Comparison of ENCODE assay signal across 8 mouse cellular contexts in the genomic region with DNA sequence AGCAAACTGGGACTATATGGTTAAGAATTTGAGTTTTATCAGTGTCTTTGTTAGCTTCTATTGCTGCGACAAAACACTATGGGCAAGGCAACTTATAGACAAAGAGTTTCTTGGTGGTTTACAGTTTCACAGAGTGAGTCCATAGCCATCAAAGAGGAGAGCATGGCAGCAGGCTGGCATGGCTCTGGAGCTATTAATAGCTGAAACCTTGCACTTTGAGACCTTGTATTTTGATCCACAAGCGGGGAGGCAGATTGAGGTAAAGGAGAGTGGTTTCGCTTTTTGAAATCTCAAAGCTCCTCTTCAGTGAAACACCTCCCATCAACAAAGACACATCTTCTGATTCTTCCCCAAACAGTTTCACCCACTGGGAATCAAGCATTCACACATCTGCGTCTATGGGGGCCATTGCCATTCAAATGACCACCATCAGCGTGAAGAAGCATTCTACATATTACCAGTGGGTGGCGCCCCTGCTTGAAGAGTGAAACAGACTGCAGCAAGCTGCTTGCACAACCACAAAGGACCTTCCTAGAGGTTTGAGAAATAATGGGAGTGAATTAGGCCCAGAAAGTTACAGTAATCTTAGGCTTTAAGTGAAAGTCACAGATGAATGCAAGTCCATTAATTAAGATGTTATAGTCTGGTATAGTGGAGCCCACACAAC. TPM values are rescaled to one million over a fixed set of nuclear protein-coding genes. Genes with fewer than 3 reads are reported as not detected.
DNase-seq lines count a peak whose midpoint lies in the region; ATAC-seq and TF ChIP-seq lines count a peak whose summit lies in the region.

No protein-coding gene starts in this region.

- no peak overlapping the region for H3K4me3 ChIP-seq in forebrain, embryonic 10.5 days
- H3K4me3 ChIP-seq in forebrain, embryonic 12.5 days (replicated peaks) = no peak overlapping the region
- no peak overlapping the region for H3K4me3 ChIP-seq in intestine, postnatal 0 days (ENCODE audit: low read depth, low read length)

- DNase-seq in forebrain, embryonic 10.5 days (ENCODE audit: extremely low spot score, low spot score) = peak; percentile 60
- peak; percentile 47 for DNase-seq in right cerebral cortex, postnatal 4 days
- no peak for DNase-seq in right cerebral cortex, adult 18-20 months
- DNase-seq in embryo, embryonic 11 days = peak; percentile 75

- no peak for ATAC-seq in forebrain, embryonic 12.5 days (ENCODE audit: low FRiP score)
- ATAC-seq in intestine, postnatal 0 days = peak; percentile 53; the same call in 1 of the 2 replicates
- peak; percentile 92 for ATAC-seq in megakaryocyte progenitor cell, adult 5-6 weeks (replicated peaks; ENCODE audit: poor library complexity)
- ATAC-seq in activated CD4-positive, CD25-positive, alpha-beta regulatory T cell, adult 4 months = no peak

- no peaks in the 10 kb centered on the region for H3K27me3 ChIP-seq in forebrain, embryonic 10.5 days (ENCODE audit: poor library complexity, severe bottlenecking)
- no peaks in the 10 kb centered on the region for H3K27me3 ChIP-seq in forebrain, embryonic 12.5 days
- H3K27me3 ChIP-seq in intestine, postnatal 0 days (replicated peaks; ENCODE audit: control insufficient read depth, insufficient read depth, low read length) = no peaks in the 10 kb centered on the region

- TF ChIP-seq CTCF in intestine, postnatal 0 days (IDR thresholded peaks at IDR 0.05; ENCODE audit: low read depth) = peak; percentile 90

- H3K27ac ChIP-seq in forebrain, embryonic 10.5 days = no peak overlapping the region
- H3K27ac ChIP-seq in forebrain, embryonic 12.5 days = no peak overlapping the region
- H3K27ac ChIP-seq in intestine, postnatal 0 days (ENCODE audit: low read depth, low read length) = no peak overlapping the region

- 49% methylated on average over 6 of the region's 6 CpGs for WGBS in forebrain, embryonic 10.5 days
- WGBS in forebrain, embryonic 12.5 days = 44% methylated on average over 6 of the region's 6 CpGs
- WGBS in intestine, postnatal 0 days = 55% methylated on average over 6 of the region's 6 CpGs

- no peak overlapping the region for H3K9ac ChIP-seq in forebrain, embryonic 12.5 days
- H3K9ac ChIP-seq in intestine, postnatal 0 days (ENCODE audit: low read depth, low read length) = no peak overlapping the region

- H3K36me3 ChIP-seq in forebrain, embryonic 10.5 days (replicated peaks) = no peaks in the 10 kb centered on the region
- H3K36me3 ChIP-seq in forebrain, embryonic 12.5 days (replicated peaks) = no peaks in the 10 kb centered on the region
- no peaks in the 10 kb centered on the region for H3K36me3 ChIP-seq in intestine, postnatal 0 days (ENCODE audit: control insufficient read depth, insufficient read depth)

- no peaks in the 10 kb centered on the region for H3K4me1 ChIP-seq in forebrain, embryonic 10.5 days
- H3K4me1 ChIP-seq in forebrain, embryonic 12.5 days = no peaks in the 10 kb centered on the region
- H3K4me1 ChIP-seq in intestine, postnatal 0 days (replicated peaks; ENCODE audit: control insufficient read depth, insufficient read depth, low read length) = no peaks in the 10 kb centered on the region

- no peak overlapping the region for H3K4me2 ChIP-seq in forebrain, embryonic 12.5 days
- no peak overlapping the region for H3K4me2 ChIP-seq in intestine, postnatal 0 days (replicated peaks; ENCODE audit: low read depth)

- no peaks in the 10 kb centered on the region for H3K9me3 ChIP-seq in forebrain, embryonic 10.5 days
- H3K9me3 ChIP-seq in forebrain, embryonic 12.5 days = no peaks in the 10 kb centered on the region
- no peaks in the 10 kb centered on the region for H3K9me3 ChIP-seq in intestine, postnatal 0 days (ENCODE audit: control insufficient read depth)

RNA-seq across cellular contexts. Expression of gene Ranbp6, which starts 11.4 kb away (rescaled TPM):
- polyA plus RNA-seq in forebrain, embryonic 10.5 days (2016; fragmentation: Nextera tagmentation; extraction: Ambion mirVana) = 23.2 and 23.4 TPM in 2 replicates
- polyA plus RNA-seq in forebrain, embryonic 12.5 days (2016; fragmentation: Nextera tagmentation; extraction: Ambion mirVana) = 38.2 and 40.7 TPM in 2 replicates
- 6.5 and 6.6 TPM in 2 replicates for polyA plus RNA-seq in intestine, postnatal 0 days (2015; fragmentation: Nextera tagmentation; extraction: Ambion mirVana)
- 10.9 and 11.7 TPM in 2 replicates for total RNA-seq in megakaryocyte progenitor cell, adult 5-6 weeks (2015)
- total RNA-seq in megakaryocyte progenitor cell, adult 5-6 weeks (2017) = 18.8 and 23.4 TPM in 2 replicates
- 1 to 10 TPM; 8.4 to 8.7 TPM for polyA plus RNA-seq in activated CD4-positive, CD25-positive, alpha-beta regulatory T cell, adult 4 months (2017; shearing (Covaris generic))

RNA-seq across cellular contexts. Expression of gene 9930021J03Rik, which starts 18.4 kb away (rescaled TPM):
- polyA plus RNA-seq in forebrain, embryonic 10.5 days (2016; fragmentation: Nextera tagmentation; extraction: Ambion mirVana) = 4.0 and 4.2 TPM in 2 replicates
- 7.7 and 8.2 TPM in 2 replicates for polyA plus RNA-seq in forebrain, embryonic 12.5 days (2016; fragmentation: Nextera tagmentation; extraction: Ambion mirVana)
- 3.4 and 4.1 TPM in 2 replicates for polyA plus RNA-seq in intestine, postnatal 0 days (2015; fragmentation: Nextera tagmentation; extraction: Ambion mirVana)
- total RNA-seq in megakaryocyte progenitor cell, adult 5-6 weeks (2015) = 34.2 and 45.2 TPM in 2 replicates
- 12.2 and 13.1 TPM in 2 replicates for total RNA-seq in megakaryocyte progenitor cell, adult 5-6 weeks (2017)
- polyA plus RNA-seq in activated CD4-positive, CD25-positive, alpha-beta regulatory T cell, adult 4 months (2017; shearing (Covaris generic)) = 1 to 10 TPM; 6.5 to 7.5 TPM

Comparison
In these comparisons a context has a peak if more than half of its experiments do, and no peak if none do; other contexts are left out.
1. ATAC-seq: peak in intestine, postnatal 0 days (single experiment) and megakaryocyte progenitor cell, adult 5-6 weeks (single experiment); none in forebrain, embryonic 12.5 days (single experiment) and activated CD4-positive, CD25-positive, alpha-beta regulatory T cell, adult 4 months (single experiment).